Mouse (Mus musculus) heart, adult 8-10 months (tissue): Measurements from ENCODE around the gene Asb10. TPM values are rescaled to one million over a fixed set of nuclear protein-coding genes. Genes with fewer than 3 reads are reported as not detected.

Source experiments
- DNase-seq: peaks from one replicate; pipeline ENCODE4 v3.0.0; 2022; ENCODE audit warnings: low spot score
- total RNA-seq, 4 experiments: library from RNA; stranded (reverse); gene quantifications; 2 replicates each; pipeline ENCODE4 v1.2.4; 2022

Asb10 gene
- total RNA-seq, 4 experiments from 2014 or later: 97.3 to 112 (median 103) TPM

DNA sequence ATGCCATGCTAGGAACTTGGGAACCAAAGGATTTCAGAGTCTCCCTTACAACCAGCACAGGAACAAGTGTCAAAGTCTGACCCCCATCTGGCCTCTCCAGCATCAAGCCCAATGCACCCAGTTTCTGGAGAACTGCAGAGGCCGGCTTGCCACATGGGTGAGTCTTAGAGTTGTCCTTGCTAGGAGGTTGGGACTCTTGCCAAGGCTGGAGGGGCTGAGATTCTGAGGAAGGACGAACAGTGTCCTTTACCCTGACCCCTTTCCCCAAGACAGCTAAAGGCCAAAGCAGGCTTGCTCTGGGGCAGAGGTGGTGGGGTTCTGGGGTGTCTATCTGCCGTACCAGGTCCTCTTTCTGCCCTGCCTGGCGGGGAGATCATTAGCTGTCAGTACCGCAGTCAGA lies 4.3 kb downstream of the Asb10 start:
- no peak for DNase-seq

- DNase-seq: no peak
Measured at GRCm38 (mm10) chr5:24535731-24536130, 5.0 kb downstream of the Asb10 start.

DNA sequence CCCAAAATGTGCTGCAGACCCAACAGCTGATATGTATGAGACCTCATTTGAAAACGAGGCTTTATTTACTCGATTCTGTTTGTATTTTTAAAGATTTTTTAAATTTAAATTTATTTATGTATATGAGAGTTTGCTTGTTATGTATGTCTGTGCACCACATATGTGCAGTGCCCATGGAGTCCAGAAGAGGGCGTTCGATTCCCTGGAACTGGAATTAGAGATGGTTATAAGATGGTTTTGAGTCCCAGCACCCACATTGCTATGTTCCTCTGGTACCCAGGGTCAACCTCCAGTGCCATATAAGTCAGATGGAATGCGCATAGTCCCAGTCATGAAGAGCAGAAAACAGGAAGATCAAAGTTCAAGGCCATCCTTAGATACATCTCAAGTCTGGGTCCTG lies 6.5 kb downstream of the Asb10 start:
- DNase-seq: no peak

DNA sequence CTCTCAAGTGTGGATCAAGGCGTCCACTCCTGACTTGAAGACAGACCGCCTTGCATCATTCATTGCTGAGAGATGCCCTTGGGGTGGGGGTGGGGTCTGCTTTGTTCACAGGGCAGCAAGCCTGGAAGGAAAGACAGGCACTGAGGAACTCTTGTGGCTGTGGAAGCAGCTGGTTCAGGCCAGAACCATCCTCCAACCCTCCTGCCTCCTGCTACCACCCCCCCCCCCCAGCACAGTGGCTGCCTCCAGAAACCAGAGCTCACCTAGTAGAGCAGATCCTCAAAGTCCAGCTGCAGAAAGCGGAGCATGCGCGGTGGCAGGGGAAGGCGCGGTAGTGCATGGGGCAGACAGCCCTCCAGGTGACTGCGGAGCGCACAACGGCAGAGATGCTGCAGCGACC lies 7.4 kb downstream of the Asb10 start:
- DNase-seq: no peak

GRCm38 (mm10) chr5:24530042-24530689 lies 10.6 kb downstream of the Asb10 start:
- DNase-seq: peak; percentile 92

DNA sequence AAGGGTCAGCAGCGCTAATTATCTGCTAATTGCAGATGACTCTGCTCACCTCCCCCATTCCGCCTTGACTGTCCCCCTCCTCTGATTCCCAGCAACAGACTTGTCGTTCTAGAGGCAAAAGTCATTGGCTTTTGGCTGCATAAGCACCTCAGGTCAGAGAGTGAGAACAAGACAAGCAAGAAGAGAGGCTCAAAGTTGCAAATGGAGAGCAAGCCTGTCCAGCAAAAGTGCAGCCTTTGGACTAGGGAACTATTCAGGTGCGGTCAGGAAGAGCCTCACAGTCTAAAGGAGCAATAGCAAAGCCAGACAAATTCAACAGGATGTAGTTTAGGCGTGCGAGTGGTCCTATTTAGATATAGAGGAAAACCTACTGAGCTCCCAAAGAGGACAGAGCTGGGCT lies 13.0 kb downstream of the Asb10 start:
- no peak for DNase-seq

- no peak for DNase-seq
Measured at GRCm38 (mm10) chr5:24526889-24527230, 13.9 kb downstream of the Asb10 start, which contains the start of gene Gbx1. Gbx1 (minus strand) TSS chr5:24527202.

- no peak for DNase-seq
Measured at GRCm38 (mm10) chr5:24526190-24526888, 14.4 kb downstream of the Asb10 start.

DNA sequence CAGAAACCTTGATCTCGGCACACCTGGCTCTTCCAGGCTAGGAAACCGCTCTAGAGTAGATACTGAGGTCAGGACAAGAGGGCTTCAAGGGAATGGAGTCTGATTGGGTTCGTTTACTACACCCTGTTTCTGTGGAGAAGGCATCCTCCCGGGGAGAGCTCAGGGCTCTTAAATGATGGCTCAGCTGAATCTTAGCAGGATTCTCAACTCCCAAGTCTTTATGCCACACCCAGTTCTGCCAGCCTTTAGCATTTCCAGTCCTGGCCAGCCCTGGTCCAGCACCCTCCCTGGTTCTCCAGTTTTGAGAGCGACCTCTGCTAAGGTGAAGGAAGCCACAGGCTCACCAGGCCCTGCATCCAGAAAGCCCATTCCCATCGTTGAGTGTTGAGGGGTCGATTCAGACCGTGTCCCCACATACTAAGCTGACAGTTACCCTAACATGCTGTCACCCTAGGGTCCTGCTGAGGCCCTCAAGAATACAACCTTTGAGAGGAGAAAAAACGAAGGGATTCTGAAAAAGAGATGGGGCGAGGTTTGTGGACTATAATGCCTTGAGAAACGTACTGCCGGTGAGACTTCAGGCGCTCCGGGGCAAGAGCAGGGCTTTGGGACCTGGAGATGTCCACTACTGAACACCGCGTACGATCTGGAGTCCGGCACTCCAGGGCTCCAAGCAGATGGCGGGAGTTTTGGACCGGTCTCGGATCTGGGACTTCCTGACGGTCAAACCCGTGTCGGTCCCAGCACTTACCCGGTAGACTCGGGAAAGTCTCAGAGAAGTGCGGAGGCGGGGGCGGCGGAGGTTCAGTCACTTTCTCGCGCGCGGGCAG lies 15.2 kb downstream of the Asb10 start:
- DNase-seq: no peak

DNA sequence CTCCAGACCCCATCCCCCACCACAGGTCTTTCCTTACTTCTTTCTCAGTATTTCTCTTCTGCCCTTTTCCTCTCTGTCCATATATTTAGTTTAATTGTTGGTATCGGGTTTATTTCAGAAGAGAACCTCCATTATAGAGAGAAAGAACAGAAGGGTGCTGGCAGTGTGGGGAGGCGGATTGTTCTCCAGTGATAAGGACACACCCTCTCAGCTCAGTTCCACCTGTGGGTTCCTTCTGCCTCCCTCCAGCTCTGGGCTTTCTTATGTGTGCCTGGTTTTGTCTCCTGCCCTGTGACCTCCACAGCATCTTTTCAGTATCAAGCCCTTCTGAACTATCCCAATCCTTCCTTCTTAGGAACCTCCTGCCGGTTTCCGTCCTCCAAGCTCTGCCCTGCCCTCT lies 16.3 kb downstream of the Asb10 start:
- DNase-seq: no peak

DNA sequence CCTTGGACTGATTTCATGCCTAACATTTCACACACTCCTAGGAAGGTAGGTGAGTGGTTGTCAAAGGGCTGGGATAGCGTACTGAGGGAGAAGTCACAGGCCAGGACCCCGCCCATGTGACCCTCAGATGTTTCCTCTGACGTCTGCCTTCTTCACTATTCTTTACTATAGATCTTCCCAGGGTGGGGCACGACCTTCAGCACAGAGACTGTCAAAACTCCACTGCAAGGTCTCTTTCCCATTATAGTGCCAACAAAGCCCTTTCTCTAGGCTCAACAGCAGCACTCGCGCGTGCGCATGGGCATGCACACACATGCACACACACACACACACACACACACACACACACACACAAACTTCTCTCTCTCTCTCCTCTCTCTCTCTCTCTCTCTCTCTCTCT lies 17.0 kb downstream of the Asb10 start:
- no peak for DNase-seq

DNA sequence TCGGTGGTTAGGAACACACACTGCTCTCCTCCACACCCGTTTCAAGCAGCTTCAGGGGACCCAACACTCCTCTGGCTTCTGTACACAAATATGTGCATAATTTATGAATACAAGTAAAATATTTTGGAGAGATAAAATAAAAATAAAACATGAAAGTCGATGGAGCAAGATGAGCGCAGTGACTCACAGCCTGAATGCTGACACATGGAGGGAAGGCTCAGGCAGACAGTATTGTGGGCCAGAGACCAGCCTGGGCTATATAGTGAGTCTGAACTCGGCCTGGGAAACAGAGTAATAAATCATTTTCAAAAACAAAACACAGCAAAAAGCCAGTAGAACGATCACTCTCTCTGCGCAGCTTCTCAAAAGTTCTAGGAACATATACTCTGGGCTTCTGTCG lies 19.4 kb downstream of the Asb10 start:
- DNase-seq: no peak

DNA sequence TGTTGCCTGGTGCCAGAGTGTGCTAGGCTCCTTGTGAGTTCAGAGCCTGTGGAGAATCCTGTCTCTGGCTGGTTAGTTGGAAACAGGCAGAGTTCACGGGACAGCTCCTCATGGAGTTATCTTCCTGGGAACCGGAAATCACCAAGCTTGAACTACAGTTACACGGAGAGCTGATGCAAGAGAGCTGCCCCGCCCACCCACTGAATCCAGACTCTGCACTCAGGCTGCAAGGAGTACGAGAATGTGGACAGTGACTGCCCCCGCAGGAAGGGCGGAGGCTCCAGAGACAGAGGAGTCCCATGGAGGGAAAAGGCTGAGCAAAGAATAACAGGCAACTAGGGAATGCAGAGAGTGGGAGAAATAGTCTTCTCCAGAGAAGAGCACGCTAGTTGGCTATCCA lies 28.5 kb downstream of the Asb10 start:
- DNase-seq: peak; percentile 40

DNA sequence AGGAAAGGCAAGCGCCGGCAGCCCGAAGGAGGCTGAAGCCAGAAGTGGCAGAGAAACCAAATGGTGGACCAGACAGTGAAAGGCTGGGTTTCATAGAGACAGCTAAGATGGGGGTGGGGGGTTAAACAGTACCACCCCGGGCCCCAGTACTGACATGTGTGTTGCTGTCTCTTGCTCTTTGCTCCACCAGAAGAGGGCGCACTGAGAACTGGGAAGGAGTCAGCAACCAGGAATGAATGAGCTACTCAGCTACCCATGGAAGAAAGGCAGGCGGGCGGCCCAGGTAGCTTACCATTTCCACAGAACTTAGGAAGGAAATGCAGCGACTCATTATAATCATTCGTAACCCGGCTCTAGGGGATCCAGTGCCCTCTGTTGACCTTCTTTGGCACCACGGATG lies 30.1 kb downstream of the Asb10 start:
- peak; percentile 40 for DNase-seq

DNA sequence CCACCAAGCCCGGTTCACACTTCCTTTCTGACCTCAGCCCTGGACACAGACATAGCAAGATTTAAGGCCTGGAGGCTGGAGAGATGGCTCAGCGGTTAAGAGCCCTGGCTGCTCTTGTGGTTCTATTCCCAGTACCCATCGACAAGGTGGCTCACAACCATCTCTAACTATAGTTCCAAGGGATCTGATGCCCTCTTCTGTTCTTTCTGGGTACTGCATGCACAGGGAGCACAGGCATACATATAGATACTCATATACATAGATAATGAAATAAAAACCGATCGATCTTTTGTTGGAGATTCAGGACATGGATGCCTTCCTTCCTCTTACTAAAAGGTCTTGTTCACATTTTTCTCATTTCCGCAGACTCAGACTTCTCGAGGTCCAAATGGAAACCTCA lies 32.4 kb downstream of the Asb10 start:
- no peak for DNase-seq

GRCm38 (mm10) chr5:24505513-24505912 lies 35.3 kb downstream of the Asb10 start:
- DNase-seq: no peak

GRCm38 (mm10) chr5:24502786-24503185 lies 38.0 kb downstream of the Asb10 start:
- DNase-seq: no peak

DNA sequence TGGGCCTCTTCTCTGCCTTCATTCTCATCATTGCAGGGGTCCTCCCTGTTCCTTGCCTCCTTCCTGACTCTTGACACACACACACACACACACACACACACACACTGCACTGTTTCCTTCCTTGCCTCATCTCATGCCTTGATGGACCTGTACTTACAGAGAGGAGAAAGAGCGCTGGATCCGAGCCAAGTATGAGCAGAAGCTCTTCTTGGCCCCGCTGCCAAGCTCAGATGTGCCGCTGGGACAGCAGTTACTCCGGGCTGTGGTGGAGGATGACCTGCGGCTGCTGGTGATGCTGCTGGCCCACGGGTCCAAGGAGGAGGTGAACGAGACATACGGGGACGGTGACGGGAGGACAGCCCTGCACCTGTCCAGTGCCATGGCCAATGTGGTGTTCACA lies 39.9 kb downstream of the Asb10 start:
- DNase-seq: no peak

DNA sequence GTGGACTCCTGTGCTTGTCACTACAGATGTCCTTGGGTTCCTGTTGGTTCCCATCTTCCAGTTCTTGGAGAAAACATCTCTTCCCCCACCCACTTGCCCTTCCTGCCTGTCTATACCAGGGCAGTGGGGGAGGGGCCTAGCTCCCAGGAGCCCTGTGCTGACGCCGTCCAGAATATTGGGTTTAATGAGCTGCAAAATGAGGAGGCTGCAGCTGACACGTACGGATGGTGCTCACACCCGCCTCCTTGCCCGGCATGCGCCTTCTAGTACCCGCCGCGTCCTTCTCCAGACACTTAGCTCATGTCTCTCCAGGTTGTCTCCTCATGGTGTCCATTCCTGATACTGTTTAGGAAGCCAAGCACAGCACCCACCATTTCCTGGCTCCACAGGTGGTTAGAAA lies 41.7 kb downstream of the Asb10 start:
- no peak for DNase-seq

DNA sequence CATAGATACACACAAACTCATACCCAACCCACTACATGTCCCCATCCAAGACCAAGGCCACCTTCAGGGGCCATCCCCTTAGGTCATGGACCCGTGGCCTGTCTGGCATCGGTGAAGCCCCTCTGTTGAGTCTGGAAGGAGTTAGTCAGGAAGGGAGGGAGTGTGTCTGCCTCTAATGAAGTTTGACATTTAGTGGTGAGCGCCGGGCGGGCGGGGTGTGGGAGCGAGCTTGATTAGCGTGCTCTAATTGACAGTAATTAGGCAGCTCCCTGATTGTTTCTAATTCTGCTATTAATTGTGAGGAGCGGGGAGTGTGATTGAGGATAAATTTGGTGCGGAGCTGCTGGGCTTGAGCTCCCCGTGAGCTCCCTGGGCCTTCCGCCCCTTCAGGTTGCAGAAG lies 43.3 kb downstream of the Asb10 start:
- no peak for DNase-seq

DNA sequence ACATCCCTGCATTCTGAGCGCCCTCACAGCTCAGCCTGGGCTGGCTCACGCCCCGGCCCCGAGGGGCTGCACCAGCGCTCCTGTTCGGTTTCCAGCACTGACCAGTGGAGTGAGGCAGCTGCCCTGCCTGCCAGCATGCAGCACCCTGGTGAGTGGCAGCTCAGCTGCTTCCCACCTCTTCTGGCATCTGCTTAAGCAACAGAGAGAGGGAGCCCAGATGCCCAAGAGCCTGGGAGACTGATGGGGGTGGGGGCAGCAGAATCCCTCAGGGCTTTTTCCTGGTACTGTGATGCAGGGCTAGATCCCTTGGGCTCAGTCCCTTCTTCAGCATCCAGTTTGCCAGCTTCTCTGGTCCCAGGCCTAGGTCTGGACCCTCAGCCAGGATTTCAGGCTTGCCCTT lies 44.0 kb downstream of the Asb10 start:
- no peak for DNase-seq

- no peak for DNase-seq
Measured at GRCm38 (mm10) chr5:24495019-24495418, 45.8 kb downstream of the Asb10 start.
